Mouse (Mus musculus) heart, embryonic 15.5 days (tissue): ENCODE results near the gene Mgam. TPM values are rescaled to one million over a fixed set of nuclear protein-coding genes. Genes with fewer than 3 reads are reported as not detected.
"Not testable (repeated sequence)": the region's sequence is repeated elsewhere in the genome, so short reads cannot be mapped to it uniquely, and the experiment has no call there.

Experiments
- ATAC-seq: fragments of 200-750 bp; cut with Nextera tagmentation; replicated peaks from 2 replicates; pipeline ENCODE4 v1.8.0; 2017; ENCODE audit warnings: low read depth, moderate TSS enrichment; ENCODE audit not compliant: insufficient number of reproducible peaks, insufficient read depth, low FRiP score
- H3K27ac ChIP-seq: fragments of 300-500 bp; sonication (generic); 2 replicates; pipeline ENCODE4 v1.5.1; 2015; ENCODE audit warnings: mild to moderate bottlenecking, inconsistent platforms
- H3K27me3 ChIP-seq: fragments of 300-500 bp; sonication (generic); 2 replicates; pipeline ENCODE4 v1.6.1; 2015; ENCODE audit warnings: inconsistent platforms
- H3K36me3 ChIP-seq: fragments of 300-500 bp; sonication (generic); 2 replicates; pipeline ENCODE4 v1.6.1; 2015; ENCODE audit warnings: mild to moderate bottlenecking, inconsistent platforms
- H3K4me1 ChIP-seq: fragments of 300-500 bp; sonication (generic); replicated peaks from 2 replicates; pipeline ENCODE4 v1.6.1; 2015; ENCODE audit warnings: inconsistent platforms
- H3K4me2 ChIP-seq: fragments of 300-500 bp; sonication (generic); 2 replicates; pipeline ENCODE4 v1.6.1; 2015; ENCODE audit warnings: inconsistent platforms, mild to moderate bottlenecking, moderate library complexity
- H3K4me3 ChIP-seq: fragments of 300-500 bp; sonication (generic); 2 replicates; pipeline ENCODE4 v1.5.1; 2015; ENCODE audit warnings: mild to moderate bottlenecking, inconsistent platforms
- H3K9ac ChIP-seq: fragments of 300-500 bp; sonication (generic); 2 replicates; pipeline ENCODE4 v1.6.1; 2015; ENCODE audit warnings: mild to moderate bottlenecking, inconsistent platforms
- H3K9me3 ChIP-seq: fragments of 300-500 bp; sonication (generic); replicated peaks from 2 replicates; pipeline ENCODE4 v1.6.1; 2016; ENCODE audit warnings: inconsistent platforms
- WGBS: fragments of 180-500 bp; shearing (Covaris S2); methylation state at CpG from one replicate; pipeline ENCODE4 v1.1.7; 2015; ENCODE audit warnings: mixed read lengths; 5-methylcytosine and 5-hydroxymethylcytosine counted together
- polyA plus RNA-seq: library from polyadenylated mRNA; unstranded; fragments of >200 nt; fragmentation: Nextera tagmentation; extraction: Ambion mirVana; gene quantifications from 2 replicates; pipeline ENCODE4 v1.2.1, GENCODE M21; 2015

The Mgam gene
- polyA plus RNA-seq = 0.03 TPM in 1 of 2 replicates, not detected in the other

- ATAC-seq = no peak
- Histone ChIP-seq H3K4me1 (no peaks in the 10 kb centered on the region), H3K36me3 (no peaks in the 10 kb centered on the region), H3K9me3 (no peaks in the 10 kb centered on the region), H3K9ac (no peak within 1 kb of the TSS), H3K27ac (no peak within 1 kb of the TSS), H3K4me3 (no peak within 1 kb of the TSS), H3K27me3 (no peaks in the 10 kb centered on the region), H3K4me2 (no peak within 1 kb of the TSS)
- 75% methylated on average over 8 of the region's 8 CpGs for WGBS
Observed at GRCm38 (mm10) chr6:40628406-40629000, at the start of gene Mgam. Mgam (plus strand) TSS chr6:40628831.

DNA sequence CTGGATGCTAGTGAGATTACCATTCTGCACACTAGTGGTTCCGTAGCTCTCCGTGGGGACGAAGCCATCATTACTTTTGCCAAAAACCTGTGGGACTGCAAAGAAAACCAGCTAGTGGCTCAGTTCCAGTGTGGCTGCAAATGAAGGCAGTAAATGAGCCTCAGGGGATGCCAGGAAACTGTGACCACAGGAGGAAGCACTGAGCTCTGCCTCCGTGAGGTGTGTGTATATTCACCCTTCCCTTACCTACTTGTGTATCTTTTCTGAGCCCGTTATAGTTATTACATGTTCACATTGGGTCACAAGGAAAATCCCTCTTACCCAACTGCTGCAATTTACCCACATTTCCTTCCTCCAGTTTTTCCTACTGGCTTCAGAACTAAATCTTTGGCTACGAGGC is 44.3 kb upstream of the Mgam start:
- no peaks in the 10 kb centered on the region for H3K4me1 ChIP-seq
- H3K4me2 ChIP-seq = no peak overlapping the region
- no peaks in the 10 kb centered on the region for H3K9me3 ChIP-seq
- H3K4me3 ChIP-seq = no peak overlapping the region
- H3K9ac ChIP-seq = no peak overlapping the region
- no peaks in the 10 kb centered on the region for H3K27me3 ChIP-seq
- no peak for ATAC-seq
- no peaks in the 10 kb centered on the region for H3K36me3 ChIP-seq
- WGBS = 73% methylated on average over 6 of the region's 6 CpGs
- no peak overlapping the region for H3K27ac ChIP-seq

DNA sequence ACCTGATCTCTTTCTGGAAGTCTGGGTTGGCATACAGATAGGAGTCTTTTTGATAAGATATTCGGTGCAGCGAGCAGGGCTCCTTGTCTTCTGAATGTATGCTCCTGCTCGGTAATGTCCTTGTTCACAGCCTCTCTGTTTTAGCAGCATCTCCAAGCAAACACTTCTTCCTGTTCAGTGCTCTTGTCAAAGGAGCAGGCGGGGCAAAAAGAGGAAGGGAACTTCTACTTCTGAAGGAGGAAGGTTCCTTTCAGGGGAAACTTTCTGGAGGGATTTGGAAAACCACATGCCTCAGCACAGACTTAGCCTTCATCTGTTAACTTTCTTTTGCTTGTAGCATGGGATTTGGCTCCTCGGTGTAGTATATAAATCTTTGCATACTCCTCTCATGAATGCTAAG is 43.0 kb upstream of the Mgam start, which contains the start of gene Clec5a:
Gene Clec5a (minus strand): TSS at position 177 of the 400 bp plus-strand sequence.
- Histone ChIP-seq H3K4me3 (no peak within 1 kb of the TSS), H3K9ac (no peak within 1 kb of the TSS), H3K4me1 (no peaks in the 10 kb centered on the region), H3K27me3 (no peaks in the 10 kb centered on the region), H3K27ac (no peak within 1 kb of the TSS), H3K36me3 (no peaks in the 10 kb centered on the region), H3K4me2 (no peak within 1 kb of the TSS), H3K9me3 (no peaks in the 10 kb centered on the region)
- ATAC-seq = no peak
- 52% methylated on average over 5 of the region's 5 CpGs for WGBS

- Histone ChIP-seq H3K36me3 (no peaks in the 10 kb centered on the region), H3K9me3 (no peaks in the 10 kb centered on the region), H3K9ac (no peak overlapping the region), H3K27ac (no peak overlapping the region), H3K4me1 (no peaks in the 10 kb centered on the region), H3K4me2 (no peak overlapping the region), H3K4me3 (no peak overlapping the region), H3K27me3 (no peaks in the 10 kb centered on the region)
- no peak for ATAC-seq
- 90% methylated on average over 2 of the region's 2 CpGs for WGBS
Observed at GRCm38 (mm10) chr6:40588346-40588745, 40.3 kb upstream of the Mgam start.

DNA sequence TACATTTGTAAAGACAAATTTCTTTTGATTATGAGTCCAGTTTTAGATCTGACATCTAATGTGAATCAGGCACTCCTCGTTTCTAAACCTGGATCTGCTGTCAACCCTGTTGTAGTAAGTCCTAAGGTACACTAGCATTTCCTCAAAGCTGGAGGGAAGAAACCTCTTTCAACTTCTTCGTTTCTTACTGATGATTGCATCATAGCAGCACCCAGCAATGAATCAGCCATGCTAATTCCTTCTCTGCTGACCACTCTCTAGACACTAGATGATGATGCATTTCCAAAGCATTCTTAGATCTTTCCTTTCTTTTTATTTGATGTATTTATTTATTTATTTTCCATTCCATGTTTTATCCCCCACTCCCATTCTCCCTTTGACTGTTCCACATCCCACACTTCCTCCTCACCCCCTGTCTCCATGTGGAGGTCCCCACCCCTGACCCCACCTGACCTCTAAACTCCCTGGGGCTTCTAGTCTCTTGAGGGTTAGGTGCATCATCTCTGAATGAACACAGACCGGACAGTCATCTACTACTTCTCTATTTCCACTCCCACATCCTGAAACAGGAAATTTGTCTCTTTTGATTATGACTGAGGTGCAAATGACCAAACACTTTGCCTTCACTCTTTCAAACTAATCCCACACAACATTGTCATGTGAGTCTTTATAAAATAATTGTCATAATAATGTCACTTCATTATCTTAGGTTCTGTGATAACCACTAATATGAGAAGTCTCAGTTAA is 33.7 kb upstream of the Mgam start:
- no peak overlapping the region for H3K4me2 ChIP-seq
- H3K9me3 ChIP-seq = no peaks in the 10 kb centered on the region
- no peaks in the 10 kb centered on the region for H3K4me1 ChIP-seq
- no peak overlapping the region for H3K4me3 ChIP-seq
- ATAC-seq = no peak
- no peak overlapping the region for H3K9ac ChIP-seq
- H3K27ac ChIP-seq = no peak overlapping the region
- no peaks in the 10 kb centered on the region for H3K36me3 ChIP-seq
- H3K27me3 ChIP-seq = no peaks in the 10 kb centered on the region
- 63% methylated on average over 3 of the region's 3 CpGs for WGBS

DNA sequence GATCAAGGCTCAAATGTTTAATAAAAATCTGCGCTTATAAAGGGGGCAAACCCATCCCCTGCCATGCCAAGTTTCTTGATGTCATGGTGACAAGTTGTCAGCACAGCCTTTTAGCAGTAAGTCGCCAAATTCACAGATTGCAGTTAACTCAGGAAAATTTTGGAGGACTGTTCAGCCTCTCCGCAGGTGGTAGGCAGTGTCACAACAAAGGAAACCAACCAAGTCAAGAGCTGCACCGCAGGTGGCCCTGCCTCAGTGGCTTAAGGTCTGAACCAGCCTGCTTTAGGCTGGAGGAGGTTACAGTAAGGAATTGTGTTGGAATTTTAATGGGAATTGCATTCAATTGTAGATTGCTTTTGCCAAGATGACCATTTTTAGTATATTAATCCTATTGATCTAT is 30.1 kb upstream of the Mgam start:
- 26% methylated on average over 4 of the region's 4 CpGs for WGBS

DNA sequence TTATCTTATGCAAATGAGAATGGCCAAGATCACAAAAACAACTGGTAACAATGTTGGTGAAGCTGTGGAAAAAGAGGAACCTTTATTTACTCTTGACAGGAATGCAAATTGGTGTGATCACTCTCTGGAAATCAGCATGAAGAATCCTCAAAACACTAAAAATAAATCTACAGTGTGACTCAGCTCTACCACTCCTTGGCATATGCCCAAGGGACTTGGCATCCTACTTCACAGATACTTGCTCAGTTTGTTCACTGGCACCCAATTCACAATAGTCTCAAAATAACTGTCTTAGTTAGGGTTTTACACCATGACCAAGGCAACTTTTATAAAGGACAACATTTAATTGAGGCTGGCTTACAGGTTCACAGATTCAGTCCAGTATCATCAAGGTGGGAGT is 21.2 kb upstream of the Mgam start:
- H3K4me2 ChIP-seq = no peak overlapping the region
- H3K9ac ChIP-seq = no peak overlapping the region
- H3K36me3 ChIP-seq = no peaks in the 10 kb centered on the region
- H3K27me3 ChIP-seq = no peaks in the 10 kb centered on the region
- H3K4me3 ChIP-seq = no peak overlapping the region
- H3K4me1 ChIP-seq = no peaks in the 10 kb centered on the region
- ATAC-seq = no peak
- no peak overlapping the region for H3K27ac ChIP-seq
- H3K9me3 ChIP-seq = no peaks in the 10 kb centered on the region

More for the DNA sequence above, 30.1 kb upstream of the Mgam start:
- H3K4me3 ChIP-seq, H3K27me3 ChIP-seq, H3K36me3 ChIP-seq, H3K9me3 ChIP-seq, ATAC-seq, H3K9ac ChIP-seq, H3K27ac ChIP-seq, H3K4me1 ChIP-seq, H3K4me2 ChIP-seq: not testable (repeated sequence)

GRCm38 (mm10) chr6:40610244-40610643 is 18.4 kb upstream of the Mgam start:
- Histone ChIP-seq H3K36me3 (no peaks in the 10 kb centered on the region), H3K4me2 (no peak overlapping the region), H3K4me1 (no peaks in the 10 kb centered on the region), H3K27ac (no peak overlapping the region), H3K9ac (no peak overlapping the region), H3K27me3 (no peaks in the 10 kb centered on the region), H3K9me3 (no peaks in the 10 kb centered on the region), H3K4me3 (no peak overlapping the region)
- no peak for ATAC-seq
- 68% methylated on average over 8 of the region's 8 CpGs for WGBS

- Histone ChIP-seq H3K4me3 (no peak within 1 kb of the TSS), H3K4me1 (no peaks in the 10 kb centered on the region), H3K27me3 (no peaks in the 10 kb centered on the region; the same call in 1 of the 2 replicates), H3K9me3 (no peaks in the 10 kb centered on the region), H3K36me3 (no peaks in the 10 kb centered on the region), H3K27ac (no peak within 1 kb of the TSS), H3K9ac (no peak within 1 kb of the TSS), H3K4me2 (no peak within 1 kb of the TSS)
- 75% methylated on average over 4 of the region's 4 CpGs for WGBS
- no peak for ATAC-seq
Observed at GRCm38 (mm10) chr6:40613260-40613852, 15.3 kb upstream of the Mgam start, which contains the start of gene Tas2r138. Tas2r138 (minus strand) TSS chr6:40613310.

DNA sequence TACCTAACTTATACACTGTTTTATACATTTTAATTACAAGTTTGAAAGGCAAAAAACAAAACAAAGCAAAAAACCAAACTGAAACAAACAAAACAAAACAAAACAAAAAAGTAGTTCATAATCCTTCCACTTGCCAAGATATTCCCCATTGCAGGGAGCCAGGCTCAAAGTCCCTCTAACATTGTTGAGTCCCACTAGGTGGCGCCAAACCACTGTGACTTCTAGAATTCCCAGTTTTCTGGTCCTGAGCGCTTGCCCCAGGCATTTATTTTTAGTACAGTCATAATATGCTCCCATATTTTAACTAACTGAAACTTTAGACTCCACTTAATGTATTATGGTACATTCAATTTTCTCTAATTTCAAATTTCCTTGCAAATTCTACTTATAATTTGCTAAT is 10.7 kb upstream of the Mgam start:
- 5% methylated on average over 2 of the region's 2 CpGs for WGBS
- no peak for ATAC-seq
- no peak overlapping the region for H3K9ac ChIP-seq
- H3K9me3 ChIP-seq = no peaks in the 10 kb centered on the region
- H3K27me3 ChIP-seq = no peaks in the 10 kb centered on the region; the same call in 1 of the 2 replicates
- H3K36me3 ChIP-seq = no peaks in the 10 kb centered on the region
- no peak overlapping the region for H3K4me2 ChIP-seq
- no peak overlapping the region for H3K27ac ChIP-seq
- H3K4me1 ChIP-seq = no peaks in the 10 kb centered on the region
- H3K4me3 ChIP-seq = no peak overlapping the region

- H3K36me3 ChIP-seq = no peaks in the 10 kb centered on the region
- H3K9ac ChIP-seq = no peak overlapping the region
- H3K27me3 ChIP-seq = no peaks in the 10 kb centered on the region
- H3K9me3 ChIP-seq = no peaks in the 10 kb centered on the region
- H3K4me3 ChIP-seq = no peak overlapping the region
- H3K27ac ChIP-seq = no peak overlapping the region
- H3K4me1 ChIP-seq = no peaks in the 10 kb centered on the region
- WGBS = 63% methylated on average over 1 of the region's 1 CpGs
- H3K4me2 ChIP-seq = no peak overlapping the region
- no peak for ATAC-seq
Observed at GRCm38 (mm10) chr6:40626111-40626510, 2.5 kb upstream of the Mgam start.
